Mouse (Mus musculus) kidney, postnatal 4 days (tissue): ENCODE measurements around the gene Cntnap5a.

Source experiments
- DNase-seq, 2 experiments: peaks; one replicate each; pipeline ENCODE4 v3.0.0; 2021; ENCODE audit warnings: mixed read lengths in 2 of 2

Gene Cntnap5a

DNA sequence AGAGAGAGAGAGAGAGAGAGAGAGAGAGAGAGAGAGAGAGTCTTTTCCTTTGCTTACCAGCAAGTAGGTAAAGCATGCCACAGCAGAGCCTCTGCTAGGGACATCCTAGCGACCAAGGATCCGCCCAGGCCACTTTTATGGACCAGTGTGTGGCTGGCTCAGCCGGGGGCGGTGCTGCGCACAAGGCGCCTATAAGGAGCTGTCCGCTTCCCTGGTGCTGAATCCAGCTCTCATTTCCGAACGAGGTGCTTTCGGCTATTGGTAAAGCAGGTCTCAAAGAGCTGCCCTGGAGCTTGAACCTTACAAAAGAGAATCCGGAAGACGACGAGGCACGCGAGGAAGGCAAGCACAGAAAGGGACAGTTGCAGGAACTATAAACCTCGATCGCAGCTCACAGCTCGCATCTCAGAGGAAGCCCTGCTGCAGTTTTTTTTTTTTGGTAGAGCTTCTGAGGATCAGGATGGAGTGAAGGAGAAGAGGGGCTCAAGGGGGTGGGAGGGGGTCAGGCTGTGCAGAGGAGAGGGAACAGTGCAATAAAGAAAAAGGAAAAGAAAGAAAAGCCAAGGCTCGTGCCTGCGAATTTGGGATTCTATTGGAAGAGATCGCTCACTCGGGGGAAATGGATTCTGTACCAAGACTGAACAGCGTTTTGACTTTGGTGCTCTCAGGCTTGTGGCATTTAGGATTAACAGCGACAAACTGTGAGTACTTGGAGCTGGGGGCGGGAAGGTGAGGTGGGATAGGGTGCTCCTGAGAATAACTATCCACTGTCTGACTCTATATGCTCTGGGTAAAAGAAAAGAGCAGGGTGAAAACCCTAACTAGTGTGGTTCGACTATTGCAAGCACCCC is at the start of gene Cntnap5a:
TSS of gene Cntnap5a (plus strand) at position 239 of the 851 bp plus-strand sequence.
- peak; percentile 86 to 89 for DNase-seq

DNA sequence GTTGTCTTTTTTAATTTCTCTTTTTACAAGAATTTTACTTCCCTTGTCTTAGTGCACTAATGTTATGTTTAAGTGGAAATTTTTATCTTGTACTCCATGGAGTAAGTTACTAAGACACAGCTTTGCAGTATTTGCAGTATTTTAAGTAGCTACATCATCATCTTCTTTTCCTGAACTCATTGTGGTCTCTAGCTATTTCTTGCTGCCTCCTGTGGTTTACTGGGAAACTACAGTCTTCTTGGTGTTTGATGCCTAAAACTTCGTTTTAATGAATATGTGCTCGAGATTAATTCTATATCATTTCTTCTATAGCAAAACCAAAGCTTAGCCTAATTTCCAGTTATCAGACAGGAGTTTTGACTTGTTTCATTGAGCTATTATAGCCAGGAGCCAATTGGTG is 37.6 kb upstream of the Cntnap5a start:
- DNase-seq = no peak

DNA sequence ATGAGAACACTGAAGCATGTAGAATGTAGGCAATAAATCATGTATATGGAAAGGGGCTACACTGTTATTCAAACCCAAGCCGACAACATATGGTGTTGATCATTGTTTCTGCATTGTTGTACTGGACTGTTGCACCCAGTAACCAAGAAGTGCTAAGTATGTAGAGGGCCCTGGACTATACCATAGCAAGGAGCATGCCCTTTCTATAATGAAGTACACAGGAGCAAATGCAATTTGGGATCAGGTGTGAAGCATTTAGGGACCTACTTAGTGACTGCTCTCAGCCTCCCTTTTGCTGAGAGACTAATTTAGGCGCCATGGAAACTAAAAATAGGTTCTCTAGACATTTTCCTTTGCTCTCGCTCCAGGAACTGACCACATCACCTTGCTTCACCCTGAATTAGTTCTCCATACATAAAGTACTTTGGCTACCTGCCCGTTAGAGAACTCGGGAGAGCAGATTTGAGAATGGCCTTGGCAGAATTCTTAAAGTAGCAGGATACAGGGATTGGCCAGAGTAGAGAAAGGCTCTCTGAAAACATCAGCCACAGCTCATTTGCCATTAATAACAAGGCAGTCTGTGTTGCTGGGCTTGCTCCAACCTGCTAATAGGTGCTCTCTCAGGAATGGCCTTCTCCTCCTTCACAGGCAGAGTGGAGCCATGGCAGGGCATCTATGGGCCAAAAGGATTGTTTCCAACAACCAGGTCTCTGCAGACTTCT is 26.1 kb upstream of the Cntnap5a start:
- DNase-seq = no peak

DNA sequence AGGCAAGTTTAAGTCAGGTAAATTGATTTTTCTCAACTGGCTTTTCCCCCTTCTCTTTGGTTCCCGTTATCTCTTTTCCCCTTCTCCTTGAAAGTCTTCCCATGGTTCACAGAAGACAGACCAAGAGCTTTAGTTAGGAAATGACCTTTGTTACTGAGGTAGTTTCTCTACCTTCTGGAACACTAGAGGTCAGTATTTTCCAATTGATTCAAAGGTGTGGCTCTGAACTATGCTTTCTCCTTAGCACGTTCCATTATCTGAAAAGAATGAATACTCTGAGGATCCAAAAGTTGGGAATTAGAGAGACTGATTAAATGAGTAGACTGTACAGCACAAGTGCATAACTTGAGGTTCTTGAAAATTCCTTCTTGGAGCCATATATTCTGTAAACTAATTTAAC is 1.9 kb downstream of the Cntnap5a start:
- DNase-seq = no peak

DNA sequence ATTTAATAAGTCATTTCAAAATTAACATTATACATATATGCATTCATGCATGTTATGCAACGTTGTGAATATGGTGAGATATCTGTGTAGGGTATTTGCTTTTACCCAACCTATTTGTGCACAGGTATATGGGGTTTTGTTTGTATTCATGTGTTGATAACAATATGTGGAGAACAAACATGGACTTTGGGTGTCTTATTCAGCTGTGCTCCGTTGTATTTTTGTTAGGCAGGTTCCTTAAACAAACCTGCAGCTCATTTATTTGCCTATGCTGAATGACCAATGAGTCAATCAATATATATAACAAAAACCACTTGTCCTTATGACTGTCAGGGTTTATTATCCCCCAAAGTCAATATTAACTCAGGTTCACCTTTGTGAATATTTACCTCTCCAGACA is 15.2 kb downstream of the Cntnap5a start:
- DNase-seq = no peak

DNA sequence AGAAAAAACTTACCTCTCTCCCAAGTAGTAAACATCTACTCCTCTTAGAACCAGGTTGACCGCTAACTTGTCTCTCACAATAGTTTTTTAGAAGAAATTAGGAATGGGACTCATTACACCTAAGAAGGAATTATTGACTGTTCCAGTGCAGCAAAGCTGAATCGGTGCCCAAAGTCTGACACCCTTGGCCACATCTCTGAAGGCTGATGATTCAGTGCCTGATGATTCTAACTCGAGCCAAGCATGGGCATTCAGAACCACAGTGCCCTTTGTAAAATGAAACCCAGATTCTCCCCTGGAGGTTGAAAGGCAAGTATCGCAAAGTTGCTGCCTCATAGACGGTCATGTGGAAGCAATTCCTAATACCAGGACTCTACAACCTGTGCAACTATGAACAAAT is 58.0 kb downstream of the Cntnap5a start:
- no peak for DNase-seq

DNA sequence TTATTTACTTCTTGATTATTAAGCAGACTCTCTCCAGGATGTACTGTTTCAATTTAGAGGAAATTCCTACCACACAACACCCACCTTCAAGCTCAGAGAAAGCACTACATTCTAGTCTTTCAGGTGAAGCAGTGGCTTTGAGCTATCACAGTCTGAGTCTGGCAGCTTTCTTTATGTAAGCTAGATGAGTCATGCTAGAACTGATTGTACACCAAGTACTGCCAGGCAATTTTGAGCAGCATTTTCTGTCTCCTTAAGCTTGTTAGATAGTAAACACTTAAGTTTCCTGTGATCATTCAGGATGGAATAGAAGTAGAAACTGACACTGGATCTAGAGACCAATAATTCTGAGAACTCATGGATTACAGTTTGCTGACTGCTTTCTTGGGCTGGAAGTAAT is 61.0 kb downstream of the Cntnap5a start:
- no peak for DNase-seq

DNA sequence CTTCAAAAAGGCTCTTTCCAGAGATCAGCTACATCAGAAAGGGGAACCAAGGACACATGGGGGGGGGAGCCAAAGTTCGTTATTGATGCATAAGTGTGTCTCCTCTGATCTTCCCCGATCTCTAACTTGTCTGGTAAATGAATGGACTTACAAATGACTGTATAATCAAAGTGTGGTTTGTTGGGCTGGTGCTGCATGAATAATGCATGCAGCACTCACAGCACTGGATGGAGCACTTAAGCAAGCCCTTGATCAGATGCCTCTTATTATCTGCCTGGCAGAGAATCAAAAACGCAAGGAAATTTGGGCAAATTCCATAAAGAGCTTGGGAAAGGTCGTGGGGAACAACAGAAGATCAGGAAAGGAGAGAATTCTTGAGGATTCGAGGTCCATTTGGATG is 100.2 kb downstream of the Cntnap5a start:
- no peak for DNase-seq

DNA sequence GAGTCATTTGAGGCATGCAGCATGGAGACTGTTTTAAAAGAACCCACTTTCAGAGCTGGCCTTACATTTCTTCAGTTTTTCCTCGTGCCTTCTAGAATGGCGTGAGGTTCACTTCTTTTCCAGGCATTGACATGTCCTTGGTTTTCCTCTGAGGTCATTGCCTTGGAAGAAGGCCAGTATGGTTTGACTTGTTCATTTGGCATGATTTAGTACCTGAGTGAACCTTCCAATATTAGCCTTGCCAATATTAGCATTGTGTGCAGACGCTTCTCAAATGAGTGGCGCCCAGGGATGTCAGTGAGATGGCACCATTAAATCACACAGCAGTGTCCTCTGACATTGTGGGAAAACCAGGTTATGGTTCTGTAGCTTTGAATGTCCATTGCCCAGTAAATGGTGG is 158.0 kb downstream of the Cntnap5a start:
- DNase-seq = no peak

DNA sequence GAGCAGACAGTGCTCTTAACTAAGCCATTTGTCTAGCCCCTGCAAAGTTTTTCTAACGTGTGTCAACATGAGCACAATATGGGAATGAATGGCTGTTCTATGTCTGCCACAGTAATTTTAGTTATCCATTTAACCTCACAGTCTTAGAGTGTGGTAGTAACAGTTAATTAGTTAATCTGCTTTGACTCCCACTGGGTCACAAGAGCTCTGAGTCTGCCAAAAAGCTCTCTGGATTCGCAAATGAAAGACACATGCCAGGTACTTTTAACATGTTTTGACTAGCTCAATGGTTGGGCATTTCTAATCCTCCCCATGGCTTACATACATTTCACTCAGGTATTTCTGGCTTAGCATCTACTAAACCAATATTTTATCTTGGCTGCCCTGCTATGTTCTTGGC is 163.0 kb downstream of the Cntnap5a start:
- no peak for DNase-seq

DNA sequence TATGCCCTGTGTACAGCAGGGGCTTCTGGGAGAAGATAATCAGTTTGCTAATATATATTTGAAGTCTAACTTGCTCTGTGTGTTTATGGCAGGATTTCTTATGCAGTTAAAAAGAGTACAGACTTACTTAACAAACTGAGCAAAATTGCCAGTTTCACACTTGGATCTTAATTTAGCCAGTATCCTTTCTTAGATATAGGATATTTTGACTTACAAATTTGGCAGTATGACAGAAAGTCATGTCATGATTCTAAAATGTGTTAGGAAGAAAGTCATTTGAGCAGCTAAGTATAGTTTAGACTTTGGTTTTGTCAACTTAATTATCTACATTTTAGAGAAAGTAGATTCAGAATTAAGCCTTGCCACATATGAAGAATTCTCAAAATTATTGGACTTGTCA is 167.7 kb downstream of the Cntnap5a start:
- no peak for DNase-seq

DNA sequence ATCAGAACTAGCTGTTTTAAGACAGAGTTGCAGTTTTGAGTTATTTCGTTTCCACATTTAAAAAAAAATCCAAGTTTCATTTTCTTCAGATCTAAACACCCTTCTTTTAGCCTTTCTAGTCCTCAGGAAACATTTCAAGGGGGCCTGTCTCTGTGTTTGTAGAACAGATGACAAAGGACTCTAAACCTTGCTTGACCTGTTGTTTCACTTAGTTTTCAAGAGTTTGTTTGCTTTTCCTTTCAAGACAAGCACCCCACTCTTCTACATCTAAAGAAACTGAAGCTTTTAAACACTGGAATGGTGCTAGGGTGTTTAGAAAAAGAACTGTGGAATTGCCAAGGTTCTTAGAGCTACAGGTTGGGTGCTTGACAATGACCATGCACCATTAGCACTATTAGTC is 233.8 kb downstream of the Cntnap5a start:
- DNase-seq = no peak

DNA sequence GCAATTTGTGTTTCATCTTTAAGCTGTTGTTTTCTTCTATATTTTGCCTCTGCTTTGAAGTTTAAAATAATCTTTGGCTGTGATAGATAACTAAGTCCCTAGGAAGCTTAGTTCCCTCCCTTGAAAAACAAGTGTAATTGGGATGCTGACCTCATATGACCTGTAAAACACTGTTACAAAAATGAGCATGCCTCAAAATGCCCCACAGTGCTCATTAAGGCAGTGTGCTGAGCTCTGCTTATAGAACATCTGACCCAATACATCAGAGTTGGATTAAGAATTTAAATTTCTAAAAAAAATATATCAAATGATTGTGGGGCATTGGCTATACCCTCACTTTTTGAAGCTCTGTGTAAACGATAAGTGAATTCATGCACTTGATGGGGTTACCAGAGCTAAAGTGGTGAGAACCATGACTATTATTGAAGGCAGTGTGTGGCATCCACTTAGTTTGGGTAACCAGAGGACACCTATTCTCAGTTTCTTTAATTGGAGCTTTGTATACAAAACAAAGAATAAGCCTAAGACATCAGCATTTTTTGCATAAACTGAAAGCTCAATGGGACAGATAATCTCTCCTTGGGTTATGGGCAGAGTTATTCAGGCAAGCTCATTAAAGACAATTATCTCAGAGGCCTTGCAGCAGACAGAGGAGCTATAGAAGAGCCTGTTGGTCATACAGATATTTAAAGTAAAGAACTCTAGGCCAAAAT is 241.6 kb downstream of the Cntnap5a start:
- DNase-seq = no peak

DNA sequence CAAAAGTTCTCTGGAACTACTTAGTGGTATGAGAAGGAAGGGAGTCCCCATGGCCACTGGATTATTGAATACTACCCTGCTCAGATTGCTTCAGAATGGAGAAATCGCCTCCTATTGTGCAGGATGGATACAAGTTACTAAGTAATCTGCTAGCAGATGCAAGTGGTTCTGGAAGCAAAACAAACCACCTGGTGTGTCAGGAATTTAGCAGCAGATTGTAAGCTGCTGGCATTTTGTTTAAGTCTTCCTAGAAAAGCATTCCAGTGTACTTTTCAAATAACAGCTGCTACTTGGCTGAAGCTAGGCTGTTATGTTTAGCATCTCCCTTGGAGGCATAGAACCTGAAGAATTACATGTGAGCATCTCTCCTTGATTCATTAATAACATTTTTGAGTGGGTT is 247.5 kb downstream of the Cntnap5a start:
- DNase-seq = no peak

DNA sequence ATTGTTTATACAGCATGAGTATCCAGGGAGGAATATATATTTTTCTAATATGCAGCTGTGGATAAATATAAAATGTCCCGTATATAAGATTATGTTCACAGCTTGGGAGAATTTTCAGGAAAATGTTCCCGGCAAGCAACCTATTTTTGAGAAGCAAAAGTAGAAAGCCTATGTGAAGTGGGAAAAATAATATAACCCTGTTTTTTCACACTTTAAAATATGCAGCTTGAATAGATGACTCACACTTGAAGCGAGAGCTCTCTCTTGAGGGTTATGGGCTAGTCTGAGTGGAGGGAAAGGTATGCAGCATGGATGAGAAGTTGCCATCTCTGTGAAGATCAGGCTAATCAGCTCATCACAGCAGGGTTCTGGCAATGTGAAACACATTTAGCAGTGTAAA is 261.3 kb downstream of the Cntnap5a start:
- no peak for DNase-seq

DNA sequence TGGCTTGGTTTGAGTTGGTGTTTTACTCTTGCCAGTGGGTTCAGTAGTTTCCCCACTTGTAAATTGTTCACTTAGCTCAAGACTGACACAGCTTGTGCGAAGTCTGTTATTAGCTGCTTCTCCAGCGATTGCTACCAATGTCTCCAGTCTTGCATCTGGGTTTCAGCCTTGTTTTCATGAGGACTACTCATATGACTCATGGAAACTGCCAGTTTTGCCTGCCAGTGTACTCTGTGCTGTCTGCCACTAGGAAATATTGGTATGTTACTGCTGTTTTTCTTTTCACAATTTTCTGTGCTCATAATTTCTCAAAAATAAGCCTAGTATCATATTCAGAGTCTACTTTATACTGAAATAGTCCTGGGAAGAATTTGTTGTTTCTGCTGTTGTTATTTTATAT is 272.0 kb downstream of the Cntnap5a start:
- no peak for DNase-seq

DNA sequence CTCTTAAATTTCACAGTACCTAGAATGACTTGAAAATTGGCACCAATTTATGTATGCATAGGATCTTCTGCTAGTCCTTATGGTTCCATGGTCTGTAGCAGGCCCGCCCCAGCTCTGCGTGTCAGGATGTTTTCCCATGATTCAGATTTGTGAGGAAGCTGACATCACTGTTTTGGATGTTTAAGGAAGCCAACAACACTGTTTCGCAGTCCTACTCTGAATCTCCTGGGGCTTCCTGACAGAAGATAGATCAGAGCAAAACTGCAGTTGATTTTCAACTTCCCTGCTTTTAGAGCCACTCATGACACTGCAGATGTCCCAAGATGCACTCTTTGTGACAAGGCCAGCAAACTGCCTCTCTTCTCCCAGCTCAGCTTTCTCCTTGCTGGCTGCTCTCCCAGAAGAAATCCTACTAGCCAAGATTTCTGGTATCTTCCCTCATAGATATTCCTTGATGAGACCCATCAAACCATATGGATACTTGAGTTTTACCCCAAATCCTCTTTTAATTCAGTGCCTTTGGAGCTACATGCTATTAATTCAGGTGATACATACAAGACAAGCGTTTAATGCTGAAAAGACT is 280.5 kb downstream of the Cntnap5a start:
- no peak for DNase-seq

DNA sequence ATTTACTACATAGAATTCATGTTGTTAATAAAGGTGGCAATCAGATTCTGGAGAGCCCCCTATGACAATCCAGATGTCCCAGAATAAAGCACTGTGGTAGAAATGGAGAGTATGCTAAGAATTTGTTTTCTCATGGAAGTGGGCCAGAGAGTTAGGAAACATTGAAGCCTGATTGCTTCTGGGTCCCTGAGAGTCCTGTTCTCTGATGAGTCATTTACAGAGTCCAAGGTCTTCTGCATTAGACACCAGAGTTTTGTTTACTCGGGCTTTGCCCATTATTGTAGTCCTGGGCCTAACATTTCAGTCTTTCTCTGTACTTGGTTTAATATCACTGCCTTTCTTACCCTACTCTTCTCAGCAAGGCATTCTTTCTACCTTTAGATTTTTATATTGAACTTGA is 305.6 kb downstream of the Cntnap5a start:
- no peak for DNase-seq

DNA sequence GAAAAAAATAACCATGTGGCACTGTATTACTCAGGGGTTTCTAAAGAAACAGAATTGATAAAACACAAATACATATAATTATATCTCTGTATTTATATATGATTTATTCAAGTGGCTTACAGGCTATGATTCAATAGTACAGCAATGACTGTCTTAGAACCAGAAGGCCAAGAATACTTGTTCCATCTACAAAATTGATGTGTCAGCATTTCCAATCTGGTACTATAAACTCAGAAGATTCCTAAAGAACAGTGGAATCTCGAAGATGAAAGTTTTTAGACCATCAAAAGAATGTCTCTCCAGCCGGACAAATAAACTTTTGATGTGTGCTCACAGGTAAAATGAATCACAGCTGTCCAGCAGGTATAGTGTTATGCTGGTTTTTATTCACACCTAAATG is 331.2 kb downstream of the Cntnap5a start:
- no peak for DNase-seq

DNA sequence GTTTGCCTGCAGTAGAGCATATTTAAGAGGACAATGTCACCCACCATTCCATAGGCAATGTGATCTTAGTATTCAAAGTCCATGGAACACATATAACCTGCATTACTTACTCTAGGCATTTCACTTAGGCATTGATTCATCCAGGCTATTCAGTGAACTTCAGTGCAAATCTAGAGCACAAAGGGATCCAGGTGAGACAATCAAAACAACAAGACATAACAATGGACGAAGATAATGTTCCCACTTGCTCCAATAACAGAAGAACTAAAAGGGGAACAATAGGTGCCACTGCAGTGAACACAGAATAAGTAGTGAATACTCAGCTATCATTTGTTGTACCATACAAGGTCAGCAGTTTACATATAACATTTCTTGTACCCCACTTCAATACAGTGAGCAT is 345.1 kb downstream of the Cntnap5a start:
- no peak for DNase-seq

DNA sequence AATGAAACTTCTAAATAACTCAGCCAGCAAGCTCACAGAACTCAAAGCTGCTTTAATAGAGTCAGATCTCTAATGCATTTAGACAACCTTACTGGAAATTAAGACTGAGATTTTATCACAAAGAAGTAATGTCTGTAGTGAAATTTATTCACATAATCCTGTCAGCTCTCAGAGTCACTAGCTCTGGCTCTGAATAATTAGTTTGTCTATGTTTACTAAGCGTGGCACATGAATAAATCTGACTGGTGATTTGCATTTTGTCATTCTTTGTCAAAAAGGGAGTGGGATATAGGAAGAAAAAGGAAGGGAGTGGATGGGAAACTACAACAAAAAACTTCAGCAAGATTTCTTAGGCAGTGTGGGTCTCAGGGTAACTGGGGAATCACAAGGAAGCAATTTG is 351.3 kb downstream of the Cntnap5a start:
- DNase-seq = no peak

DNA sequence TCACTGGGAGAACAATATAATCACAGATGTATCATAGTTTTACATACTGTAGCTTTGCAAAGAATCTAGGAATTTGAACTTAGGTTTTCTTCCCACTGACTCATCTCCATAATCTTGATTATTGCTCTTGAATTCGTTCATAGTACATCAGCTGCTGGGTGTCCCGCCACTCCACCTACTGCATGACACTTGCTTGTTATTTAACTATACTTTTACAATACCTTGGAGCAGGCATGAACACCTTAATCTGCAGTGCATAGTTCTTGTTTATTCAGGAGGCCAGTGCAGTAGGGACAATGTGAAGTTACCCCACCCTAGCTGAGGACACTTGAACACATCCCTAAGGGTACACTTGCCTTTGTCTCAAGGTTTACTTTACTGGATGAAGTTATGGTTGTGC is 352.3 kb downstream of the Cntnap5a start:
- no peak for DNase-seq

DNA sequence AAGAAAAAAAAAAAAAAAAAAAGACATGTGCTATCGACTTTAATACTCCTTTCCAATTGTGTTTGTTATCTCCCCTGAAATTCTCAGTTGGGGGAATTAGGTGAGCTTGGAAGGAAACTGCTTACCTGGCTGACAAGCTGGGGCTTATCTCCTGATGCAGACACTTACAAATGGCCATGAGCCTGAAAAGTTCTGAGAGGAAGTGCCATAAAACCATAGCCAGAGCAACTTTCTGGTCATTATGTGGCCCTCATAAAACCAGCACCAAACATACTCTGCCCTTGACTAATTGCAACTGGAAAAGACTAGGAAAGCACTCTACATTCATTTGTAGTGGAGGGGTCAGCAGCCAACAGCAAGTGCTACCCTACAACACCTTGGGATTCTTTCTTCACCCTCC is 359.5 kb downstream of the Cntnap5a start:
- no peak for DNase-seq
